Mouse (Mus musculus): ENCODE data around the gene Amn.

Amn gene

GRCm38 (mm10) chr12:111271406-111271805 lies 511 bp downstream of the Amn start:
- DNase-seq: no peak

- no peak for DNase-seq
Measured at GRCm38 (mm10) chr12:111271966-111272365, 1.1 kb downstream of the Amn start.

- peak; percentile 89 to 94 for DNase-seq
Measured at GRCm38 (mm10) chr12:111272420-111272819, 1.5 kb downstream of the Amn start.

- DNase-seq: no peak
Measured at GRCm38 (mm10) chr12:111274006-111274405, 3.1 kb downstream of the Amn start.

GRCm38 (mm10) chr12:111274447-111275149 lies 3.7 kb downstream of the Amn start:
- DNase-seq: peak in 1 of 2 experiments; percentile 25

GRCm38 (mm10) chr12:111275150-111275841 lies 4.4 kb downstream of the Amn start:
- DNase-seq: peak in 1 of 2 experiments; percentile 33

- DNase-seq: no peak
Measured at GRCm38 (mm10) chr12:111276371-111276770, 5.5 kb downstream of the Amn start.

GRCm38 (mm10) chr12:111283573-111283972 lies 12.7 kb downstream of the Amn start:
- no peak for DNase-seq

- DNase-seq: no peak
Measured at GRCm38 (mm10) chr12:111284532-111284931, 13.6 kb downstream of the Amn start.

- peak; percentile 56 to 63 for DNase-seq
Measured at GRCm38 (mm10) chr12:111293025-111293424, 22.1 kb downstream of the Amn start.

GRCm38 (mm10) chr12:111301322-111302017 lies 30.6 kb downstream of the Amn start:
- DNase-seq: no peak

- no peak for DNase-seq
Measured at GRCm38 (mm10) chr12:111302018-111302345, 31.1 kb downstream of the Amn start.

- DNase-seq: no peak
Measured at GRCm38 (mm10) chr12:111303702-111304337, 32.9 kb downstream of the Amn start.

- no peak for DNase-seq
Measured at GRCm38 (mm10) chr12:111306821-111307220, 35.9 kb downstream of the Amn start.

- DNase-seq: no peak
Measured at GRCm38 (mm10) chr12:111309256-111309655, 38.4 kb downstream of the Amn start.

- DNase-seq: no peak
Measured at GRCm38 (mm10) chr12:111309931-111310330, 39.0 kb downstream of the Amn start.

GRCm38 (mm10) chr12:111311775-111312174 lies 40.9 kb downstream of the Amn start:
- DNase-seq: no peak

- no peak for DNase-seq
Measured at GRCm38 (mm10) chr12:111314273-111314672, 43.4 kb downstream of the Amn start.

- no peak for DNase-seq
Measured at GRCm38 (mm10) chr12:111317694-111318093, 46.8 kb downstream of the Amn start.

- peak in 1 of 2 experiments; percentile 33 for DNase-seq
Measured at GRCm38 (mm10) chr12:111320549-111320948, 49.7 kb downstream of the Amn start.

- no peak for DNase-seq
Measured at GRCm38 (mm10) chr12:111321832-111322231, 50.9 kb downstream of the Amn start.

- DNase-seq: no peak
Measured at GRCm38 (mm10) chr12:111323423-111323822, 52.5 kb downstream of the Amn start.

- DNase-seq: peak; percentile 72 to 73
Measured at GRCm38 (mm10) chr12:111324536-111324935, 53.6 kb downstream of the Amn start.

All from cerebellum, postnatal 36 days (tissue).